Mouse (Mus musculus) Patski (cell line): Measurements from ENCODE around the gene Zscan5b. TPM values are rescaled to one million over a fixed set of nuclear protein-coding genes. Genes with fewer than 3 reads are reported as not detected.

Experiments
- ATAC-seq: fragments of 100-300 bp; one replicate; pipeline ENCODE4 v1.8.0; 2021
- CTCF ChIA-PET: fragments of 350-600 bp; sonication (Branson Sonifier 250); formaldehyde crosslinking; loops from one replicate; lab custom pipeline; 2022; ENCODE audit warnings: inconsistent platforms; lab: Charles Lee
- POLR2A ChIA-PET: fragments of 350-600 bp; sonication (Branson Sonifier 250); formaldehyde crosslinking; loops from one replicate; lab custom pipeline; 2022; ENCODE audit warnings: antibody characterized with exemption, inconsistent platforms; lab: Charles Lee
- DNase-seq: peaks from one replicate; pipeline ENCODE4 v3.0.0-alpha.2; 2011; ENCODE audit warnings: low read depth, low spot score
- H3K27me3 ChIP-seq: fragments of 371-371 bp; one replicate; pipeline ENCODE4 v1.5.1; 2021
- CTCF ChIP-seq: fragments of 100-300 bp; IDR thresholded peaks from one replicate; pipeline ENCODE4 v1.5.1; 2021
- in situ Hi-C: fragments of 300-500 bp; cut with MboI; formaldehyde crosslinking; loops from 3 replicates; pipeline ENCODE4 v1.11.1; 2018; ENCODE audit warnings: low pct_unique_long_range_greater_than_20kb, mixed read lengths
- polyA plus RNA-seq: library from polyadenylated mRNA; unstranded; gene quantifications from one replicate; pipeline ENCODE4 v1.2.3, GENCODE M21; 2021

Gene Zscan5b
- polyA plus RNA-seq, 1 experiment from 2014 or later = not detected

DNA sequence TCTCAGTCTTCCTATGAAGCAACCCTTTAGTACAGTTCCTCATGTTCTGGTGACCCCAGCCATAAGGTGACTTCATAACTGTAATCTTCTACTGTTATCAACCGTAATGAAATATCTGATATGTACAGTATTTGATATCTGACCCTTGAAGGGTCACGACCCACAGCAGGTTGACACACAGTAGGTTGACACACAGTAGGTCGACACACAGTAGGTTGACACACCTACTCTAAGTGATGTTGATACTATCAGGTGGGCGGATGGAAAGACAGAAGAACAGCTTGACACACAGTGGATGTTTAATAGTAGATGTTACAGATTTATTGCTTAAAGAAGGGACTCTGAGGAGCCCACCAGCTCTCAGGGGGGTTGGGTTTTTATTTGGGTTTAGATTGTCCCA, 40.9 kb downstream of the Zscan5b start:
- CTCF ChIA-PET = interaction anchor here (0.7 kb wide), 1 partner anchor 20 kb away, joined by 3 read pairs; no protein-coding TSS in a partner anchor
- ATAC-seq (no peak), DNase-seq (no peak)
- TF ChIP-seq CTCF = no peak
- in situ Hi-C loops = no loop called here
- POLR2A ChIA-PET = no interaction called here
- peaks cover 26% of the 10 kb centered on the region for H3K27me3 ChIP-seq

DNA sequence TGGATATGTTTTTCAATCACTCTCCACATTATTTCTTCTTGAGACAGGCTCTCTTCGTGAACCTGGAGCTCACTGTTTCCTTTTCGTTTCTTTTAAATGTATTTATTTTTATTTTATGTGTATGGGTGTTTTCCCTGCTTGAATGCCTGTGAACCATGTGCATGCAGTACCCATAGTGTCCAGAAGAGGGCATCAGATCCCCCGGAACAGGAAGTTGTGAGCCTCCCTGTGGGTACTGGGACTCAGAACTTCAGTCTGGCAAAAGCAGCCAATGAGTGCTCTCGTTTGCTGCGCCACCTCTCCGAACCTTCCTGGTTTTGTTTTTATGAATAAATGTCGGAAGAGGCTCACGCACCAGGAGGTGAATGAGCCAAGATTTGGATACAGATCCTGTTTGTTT, 43.6 kb downstream of the Zscan5b start:
- ATAC-seq (no peak), DNase-seq (no peak)
- in situ Hi-C loops = no loop called here
- ChIA-PET POLR2A (no interaction called here), CTCF (interaction anchor here (1.4 kb wide), 1 partner anchor 8 kb away, joined by 5 read pairs; no protein-coding TSS in a partner anchor)
- H3K27me3 ChIP-seq = peaks cover 13% of the 10 kb centered on the region
- peak; percentile 51 for TF ChIP-seq CTCF

DNA sequence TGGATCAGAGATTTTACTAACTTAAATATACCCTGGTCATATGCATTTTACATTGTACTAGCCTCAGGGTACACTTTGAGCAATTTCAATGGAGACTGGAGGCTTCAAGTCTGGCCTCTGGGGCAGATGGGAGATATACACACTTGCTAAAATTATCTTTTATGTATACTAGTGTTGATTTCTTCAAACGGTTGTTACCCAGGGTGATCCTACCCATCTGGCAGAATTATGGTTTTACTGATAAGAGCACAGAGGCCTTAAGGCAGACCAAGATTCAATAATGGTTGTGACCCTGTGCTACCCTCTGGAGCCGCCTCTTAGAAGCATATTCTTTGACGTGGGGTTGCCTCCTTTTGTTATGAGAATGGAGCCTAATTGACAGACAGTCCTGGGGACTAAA, 55.8 kb downstream of the Zscan5b start:
- no peak for ATAC-seq
- no peak for TF ChIP-seq CTCF
- DNase-seq = no peak
- peaks cover 3% of the 10 kb centered on the region for H3K27me3 ChIP-seq
- POLR2A ChIA-PET = no interaction called here
- in situ Hi-C loops = no loop called here
- CTCF ChIA-PET = no interaction called here

DNA sequence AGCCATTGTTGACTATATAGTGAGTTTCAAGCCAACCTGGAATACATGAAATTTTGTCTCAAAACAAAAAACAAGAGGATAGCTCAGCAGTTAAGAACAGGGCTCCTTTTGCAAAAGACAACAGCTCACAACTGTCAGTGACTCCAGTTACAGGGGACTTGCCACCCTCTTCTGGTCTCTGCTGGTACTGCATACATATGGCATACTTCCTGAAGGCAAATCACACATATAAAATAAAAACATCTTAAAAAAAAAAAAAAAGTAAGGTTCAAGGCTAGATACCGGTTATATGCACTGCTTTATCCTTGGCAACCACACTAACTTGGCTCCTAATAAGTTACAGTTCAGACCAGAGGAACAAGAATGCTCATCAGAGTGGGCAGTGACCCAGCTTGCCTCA, 60.7 kb downstream of the Zscan5b start:
- ChIA-PET CTCF (interaction anchor here (0.7 to 2.2 kb wide), 9 partner anchors 11 to 93 kb away, joined by 3 to 14 read pairs (median 4); no protein-coding TSS in a partner anchor), POLR2A (interaction anchor here (0.7 kb wide), 1 partner anchor 43 kb away, joined by 3 read pairs; no protein-coding TSS in a partner anchor)
- in situ Hi-C loops = no loop called here
- H3K27me3 ChIP-seq = no peaks in the 10 kb centered on the region
- peak; percentile 38 for DNase-seq
- TF ChIP-seq CTCF = peak; percentile 67
- ATAC-seq = peak; percentile 36

DNA sequence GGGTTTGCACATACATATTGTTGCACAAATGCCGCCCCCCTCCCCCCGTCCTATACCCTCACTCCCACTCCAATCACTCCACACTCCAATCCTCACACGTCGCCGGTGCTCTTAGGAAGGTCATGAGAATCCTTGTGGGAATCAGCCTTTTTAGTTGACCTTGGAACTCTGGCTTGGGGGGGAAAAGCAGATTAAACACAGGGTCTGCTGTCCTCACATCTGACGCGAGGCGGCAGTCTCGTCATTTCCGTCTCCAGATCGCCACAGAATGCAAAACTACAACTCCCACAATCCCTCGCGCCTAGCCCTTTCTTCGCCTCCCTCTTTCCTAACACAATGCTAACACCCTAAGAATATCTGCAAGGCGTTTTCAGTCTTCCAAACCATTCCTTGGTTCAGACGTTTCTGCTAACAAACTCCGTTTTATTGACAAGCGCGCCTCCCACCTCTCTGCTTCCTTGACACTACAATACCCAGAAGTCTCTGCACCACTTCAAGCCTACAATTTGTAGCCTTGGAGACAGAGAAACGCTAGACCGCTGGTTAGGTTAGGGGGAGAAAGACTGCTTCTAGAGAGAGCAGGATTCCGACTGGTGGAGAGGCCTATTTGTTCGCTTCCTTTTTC, 61.5 kb downstream of the Zscan5b start:
- H3K27me3 ChIP-seq = no peaks in the 10 kb centered on the region
- DNase-seq (peak; percentile 41), ATAC-seq (peak; percentile 77)
- ChIA-PET POLR2A (no interaction called here), CTCF (interaction anchor here (1.1 to 2.2 kb wide), 4 partner anchors 20 to 94 kb away, joined by 3 to 14 read pairs (median 4); no protein-coding TSS in a partner anchor)
- no peak for TF ChIP-seq CTCF
- in situ Hi-C loops = no loop called here

DNA sequence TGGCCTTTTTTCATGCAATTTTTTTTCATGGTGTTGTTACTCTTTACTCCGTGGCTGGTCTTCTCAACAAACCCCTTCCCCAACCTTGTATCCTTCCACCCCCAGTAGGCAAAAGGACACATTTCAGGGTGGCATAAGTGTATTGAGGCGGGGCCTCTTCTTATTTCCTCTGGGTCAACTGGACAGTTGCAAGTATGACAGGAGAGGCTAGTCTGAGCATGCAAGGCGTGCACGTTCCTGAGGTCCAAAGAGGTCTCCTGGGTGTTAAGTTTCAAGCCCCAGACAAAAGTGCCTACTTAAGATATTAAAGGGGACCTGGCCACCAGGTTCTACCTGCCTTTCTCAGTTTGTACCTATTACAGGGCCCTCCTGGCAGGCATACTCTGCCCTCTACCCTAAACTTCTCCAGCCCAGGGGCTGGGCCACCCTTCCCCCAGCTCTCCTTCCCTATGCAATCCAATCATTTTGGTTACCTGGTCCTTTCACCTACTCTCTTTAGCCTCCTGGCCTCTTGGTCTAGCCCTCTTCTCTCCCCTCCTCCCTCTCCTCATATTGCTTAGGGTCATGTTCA, 62.4 kb downstream of the Zscan5b start:
- ChIA-PET CTCF (no interaction called here), POLR2A (no interaction called here)
- TF ChIP-seq CTCF = no peak
- no peak for DNase-seq
- no peaks in the 10 kb centered on the region for H3K27me3 ChIP-seq
- in situ Hi-C loops = no loop called here
- no peak for ATAC-seq

DNA sequence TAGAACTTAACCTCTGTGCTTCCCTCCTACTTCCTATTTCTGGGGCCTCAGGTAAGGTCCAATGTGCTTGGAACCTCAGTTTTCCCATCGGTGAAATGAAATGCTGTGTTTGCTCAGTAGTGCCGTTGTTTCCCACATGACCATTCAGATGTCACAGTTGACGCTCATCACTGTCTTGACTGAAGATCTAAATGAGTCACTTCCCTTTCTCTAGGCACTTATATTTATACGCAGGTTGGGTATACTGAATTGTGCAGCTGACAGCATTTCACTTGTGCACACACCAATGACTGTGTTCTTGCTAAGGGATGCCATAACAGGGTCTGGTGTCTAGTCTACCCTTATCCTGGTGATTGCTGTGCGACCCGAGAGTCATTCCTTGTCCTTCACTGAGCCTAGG, 63.3 kb downstream of the Zscan5b start:
- ChIA-PET POLR2A (interaction anchor here (1.5 kb wide), 1 partner anchor 10 kb away, joined by 4 read pairs; no protein-coding TSS in a partner anchor), CTCF (no interaction called here)
- TF ChIP-seq CTCF = no peak
- in situ Hi-C loops = no loop called here
- no peaks in the 10 kb centered on the region for H3K27me3 ChIP-seq
- no peak for DNase-seq
- no peak for ATAC-seq

DNA sequence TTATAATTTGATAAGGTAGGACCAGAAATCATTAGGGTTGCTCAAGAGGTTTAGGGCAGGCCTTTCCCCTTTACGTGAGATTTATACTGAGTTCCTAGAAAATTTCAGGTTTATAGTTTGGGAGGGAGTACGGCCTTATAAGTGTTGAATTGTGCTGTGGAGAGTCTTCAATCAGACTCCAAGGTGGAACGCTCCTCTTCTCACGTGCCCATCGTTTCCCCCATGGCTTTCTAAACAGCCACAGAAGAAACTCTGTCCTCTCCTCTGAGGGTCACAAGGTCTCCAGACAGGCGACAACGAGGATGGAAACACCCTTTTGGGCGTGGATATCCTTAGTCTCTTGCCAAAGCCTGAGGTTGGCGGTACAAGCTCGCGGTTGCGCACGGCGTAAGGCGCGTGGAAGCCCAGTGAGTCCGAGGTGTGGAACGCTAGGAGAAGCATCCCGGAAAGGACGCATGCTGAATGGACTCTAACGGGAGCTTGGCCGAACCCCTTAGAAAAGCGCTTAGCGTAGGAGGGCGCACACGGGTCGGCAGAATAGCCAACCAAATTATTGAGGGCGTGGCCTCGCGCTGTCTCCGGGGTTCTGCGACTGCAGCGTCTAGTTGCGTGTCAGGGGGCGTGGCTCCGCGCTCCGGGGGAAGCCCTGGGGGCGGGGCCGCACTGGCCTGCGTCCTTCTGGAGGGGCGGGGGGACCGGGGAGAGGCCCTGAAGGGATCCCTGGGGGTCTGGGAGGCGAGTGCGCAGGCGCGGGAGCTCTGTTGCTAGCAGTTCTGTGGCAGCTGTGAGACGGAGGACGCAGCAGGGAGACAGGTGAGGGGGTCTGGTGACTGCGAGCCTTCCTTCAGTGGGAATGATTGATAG, 64.0 kb downstream of the Zscan5b start, which contains the start of gene Zfp667:
Zfp667 (plus strand) TSS at position 738 of the 864 bp plus-strand sequence.
- DNase-seq = peak; percentile 44
- CTCF ChIA-PET = no interaction called here
- peak; percentile 85 for ATAC-seq
- POLR2A ChIA-PET = interaction anchor here (0.5 to 1.5 kb wide), 2 partner anchors 9 to 1741 kb away, joined by 3 to 4 read pairs; no protein-coding TSS in a partner anchor
- in situ Hi-C loops = no loop called here
- TF ChIP-seq CTCF = no peak
- H3K27me3 ChIP-seq = no peaks in the 10 kb centered on the region

DNA sequence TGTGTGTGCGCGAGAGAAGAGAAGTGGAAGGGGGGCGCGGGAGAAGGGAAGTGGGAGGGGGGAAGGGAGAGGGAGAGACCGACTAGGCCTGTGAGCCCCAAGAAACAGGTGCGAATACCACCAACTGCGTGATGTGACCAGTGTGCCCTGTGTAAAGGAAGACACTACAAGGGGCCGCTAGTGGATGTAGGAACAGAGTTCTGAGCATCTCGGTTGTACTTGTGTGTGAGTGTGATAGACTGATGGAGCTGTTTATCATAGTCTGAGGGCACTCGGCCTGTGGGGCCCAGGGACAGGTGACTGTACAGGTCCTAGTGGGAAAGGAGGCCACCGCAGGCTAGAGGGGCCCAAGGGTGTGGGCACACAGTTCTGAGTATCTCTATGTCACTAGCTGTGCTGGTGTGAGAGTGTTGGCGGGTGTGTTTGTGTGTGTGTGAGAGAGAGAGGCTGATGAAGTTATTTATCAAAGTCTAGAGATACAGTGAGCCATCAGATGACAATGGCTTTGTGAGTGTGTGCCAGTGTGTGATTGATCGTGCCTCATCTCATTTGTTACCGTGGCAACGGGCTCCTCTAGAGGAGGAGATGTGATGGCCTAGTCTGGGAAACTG, 64.9 kb downstream of the Zscan5b start:
- POLR2A ChIA-PET = interaction anchor here (1.5 kb wide), 1 partner anchor 8 kb away, joined by 4 read pairs; no protein-coding TSS in a partner anchor
- DNase-seq (no peak), ATAC-seq (no peak)
- in situ Hi-C loops = no loop called here
- H3K27me3 ChIP-seq = no peaks in the 10 kb centered on the region
- CTCF ChIA-PET = no interaction called here
- TF ChIP-seq CTCF = no peak

Other genes starting within 250 kb of the Zscan5b start
- gene Vmn1r65, start 211.3 kb upstream of the Zscan5b start, polyA plus RNA-seq = not detected
- not detected for gene Nlrp4c, start 177.1 kb upstream of the Zscan5b start, polyA plus RNA-seq
- gene Zfp787, start 66.3 kb upstream of the Zscan5b start, polyA plus RNA-seq = 31.1 TPM
- 30.6 TPM for gene Zfp444, start 50.1 kb upstream of the Zscan5b start, polyA plus RNA-seq
- not detected for gene Galp, start 25.2 kb upstream of the Zscan5b start, polyA plus RNA-seq
- gene Epp13, start 30.4 kb downstream of the Zscan5b start, polyA plus RNA-seq = not detected
- gene Zfp667, start 64.3 kb downstream of the Zscan5b start, polyA plus RNA-seq = 3.6 TPM
- gene Zfp583, start 109.0 kb downstream of the Zscan5b start, polyA plus RNA-seq = not detected
- 0.99 TPM for gene Gm3854, start 121.5 kb downstream of the Zscan5b start, polyA plus RNA-seq
- 3.4 TPM for gene Zfp78, start 141.0 kb downstream of the Zscan5b start, polyA plus RNA-seq
- gene Zfp28, start 161.0 kb downstream of the Zscan5b start, polyA plus RNA-seq = 7.6 TPM
- 0.36 TPM for gene Smim17, start 176.4 kb downstream of the Zscan5b start, polyA plus RNA-seq
- not detected for gene Gm20715, start 188.0 kb downstream of the Zscan5b start, polyA plus RNA-seq
- gene Olfr1344, start 216.4 kb downstream of the Zscan5b start, polyA plus RNA-seq = not detected
- gene Olfr1336, start 233.9 kb downstream of the Zscan5b start, polyA plus RNA-seq = 0.01 TPM
- gene Olfr1346, start 244.8 kb downstream of the Zscan5b start, polyA plus RNA-seq = not detected